Mouse (Mus musculus) liver, embryonic 15.5 days (tissue): ENCODE results near the gene Hoxa9. TPM values are rescaled to one million over a fixed set of nuclear protein-coding genes. Genes with fewer than 3 reads are reported as not detected.

Experiments used
- ATAC-seq: fragments of 200-750 bp; cut with Nextera tagmentation; 2 replicates; pipeline ENCODE4 v1.8.0; 2017; ENCODE audit warnings: moderate number of reproducible peaks, mild to moderate bottlenecking, moderate library complexity; ENCODE audit not compliant: insufficient read depth
- H3K27ac ChIP-seq: fragments of 300-500 bp; sonication (generic); replicated peaks from 2 replicates; pipeline ENCODE4 v1.5.1; 2015; ENCODE audit warnings: mild to moderate bottlenecking, inconsistent platforms
- H3K27me3 ChIP-seq: fragments of 300-500 bp; sonication (generic); 2 replicates; pipeline ENCODE4 v1.6.1; 2015; ENCODE audit warnings: mild to moderate bottlenecking, inconsistent platforms
- H3K36me3 ChIP-seq: fragments of 300-500 bp; sonication (generic); replicated peaks from 2 replicates; pipeline ENCODE4 v1.6.1; 2015; ENCODE audit warnings: moderate library complexity, mild to moderate bottlenecking, inconsistent platforms
- H3K4me1 ChIP-seq: fragments of 300-500 bp; sonication (generic); replicated peaks from 2 replicates; pipeline ENCODE4 v1.6.1; 2015; ENCODE audit warnings: inconsistent platforms
- H3K4me2 ChIP-seq: fragments of 300-500 bp; sonication (generic); 2 replicates; pipeline ENCODE4 v1.6.1; 2015; ENCODE audit warnings: moderate library complexity, mild to moderate bottlenecking, inconsistent platforms
- H3K4me3 ChIP-seq: fragments of 300-500 bp; sonication (generic); replicated peaks from 2 replicates; pipeline ENCODE4 v1.5.1; 2015; ENCODE audit warnings: mild to moderate bottlenecking, inconsistent platforms
- H3K9ac ChIP-seq: fragments of 300-500 bp; sonication (generic); 2 replicates; pipeline ENCODE4 v1.6.1; 2015; ENCODE audit warnings: moderate library complexity, mild to moderate bottlenecking, inconsistent platforms
- H3K9me3 ChIP-seq: fragments of 300-500 bp; sonication (generic); replicated peaks from 2 replicates; pipeline ENCODE4 v1.6.1; 2016; ENCODE audit warnings: inconsistent platforms
- WGBS: fragments of 180-500 bp; shearing (Covaris S2); methylation state at CpG from one replicate; pipeline ENCODE4 v1.1.7; 2015; ENCODE audit warnings: mixed read lengths; ENCODE audit not compliant: insufficient replicate concordance; 5-methylcytosine and 5-hydroxymethylcytosine counted together
- polyA plus RNA-seq: library from polyadenylated mRNA; unstranded; fragments of >200 nt; fragmentation: Nextera tagmentation; extraction: Ambion mirVana; gene quantifications from 2 replicates; pipeline ENCODE4 v1.2.1, GENCODE M21; 2015

Hoxa9 gene
- polyA plus RNA-seq, 1 experiment from 2014 or later, result 0.43 TPM

- no peaks in the 10 kb centered on the region for H3K9me3 ChIP-seq
- ATAC-seq, result no peak
- peaks cover 100% of the 10 kb centered on the region for H3K27me3 ChIP-seq
- no peak overlapping the region for H3K4me2 ChIP-seq
- 2% methylated on average over 27 of the region's 27 CpGs for WGBS
- no peak overlapping the region for H3K27ac ChIP-seq
- H3K4me3 ChIP-seq, result no peak overlapping the region
- no peaks in the 10 kb centered on the region for H3K4me1 ChIP-seq
- no peaks in the 10 kb centered on the region for H3K36me3 ChIP-seq
- no peak overlapping the region for H3K9ac ChIP-seq
These were observed 17.9 kb upstream of the Hoxa9 start for GRCm38 (mm10) chr6:52248638-52249414.

GRCm38 (mm10) chr6:52247766-52248637 lies 17.1 kb upstream of the Hoxa9 start:
- peaks cover 100% of the 10 kb centered on the region for H3K27me3 ChIP-seq
- H3K4me1 ChIP-seq, result no peaks in the 10 kb centered on the region
- H3K36me3 ChIP-seq, result no peaks in the 10 kb centered on the region
- H3K9me3 ChIP-seq, result no peaks in the 10 kb centered on the region
- ATAC-seq, result no peak
- no peak overlapping the region for H3K9ac ChIP-seq
- no peak overlapping the region for H3K4me3 ChIP-seq
- H3K4me2 ChIP-seq, result no peak overlapping the region
- WGBS, result 2% methylated on average over 23 of the region's 23 CpGs
- H3K27ac ChIP-seq, result no peak overlapping the region

- Histone ChIP-seq H3K4me2 (no peak overlapping the region), H3K9me3 (no peaks in the 10 kb centered on the region), H3K4me3 (no peak overlapping the region), H3K27me3 (peaks cover 100% of the 10 kb centered on the region), H3K4me1 (no peaks in the 10 kb centered on the region), H3K9ac (no peak overlapping the region), H3K36me3 (no peaks in the 10 kb centered on the region), H3K27ac (no peak overlapping the region)
- 0% methylated on average over 3 of the region's 3 CpGs for WGBS
- no peak for ATAC-seq
These were observed 16.0 kb upstream of the Hoxa9 start for GRCm38 (mm10) chr6:52246916-52247315.

- Histone ChIP-seq H3K9ac (no peak overlapping the region), H3K4me1 (no peaks in the 10 kb centered on the region), H3K27ac (no peak overlapping the region), H3K9me3 (no peaks in the 10 kb centered on the region), H3K27me3 (peaks cover 100% of the 10 kb centered on the region), H3K4me3 (no peak overlapping the region), H3K4me2 (no peak overlapping the region), H3K36me3 (no peaks in the 10 kb centered on the region)
- 2% methylated on average over 26 of the region's 26 CpGs for WGBS
- no peak for ATAC-seq
These were observed 15.5 kb upstream of the Hoxa9 start for GRCm38 (mm10) chr6:52246403-52246803.

- no peaks in the 10 kb centered on the region for H3K36me3 ChIP-seq
- H3K4me3 ChIP-seq, result no peak within 1 kb of the TSS
- no peak within 1 kb of the TSS for H3K4me2 ChIP-seq
- no peaks in the 10 kb centered on the region for H3K9me3 ChIP-seq
- H3K27me3 ChIP-seq, result peaks cover 100% of the 10 kb centered on the region
- no peak within 1 kb of the TSS for H3K27ac ChIP-seq
- WGBS, result under 1% methylated on average over 20 of the region's 20 CpGs
- no peak within 1 kb of the TSS for H3K9ac ChIP-seq
- no peaks in the 10 kb centered on the region for H3K4me1 ChIP-seq
- ATAC-seq, result no peak
These were observed 14.9 kb upstream of the Hoxa9 start, which contains the start of gene Hoxa11 for GRCm38 (mm10) chr6:52245757-52246142. Gene Hoxa11, minus strand, starts transcription at chr6:52245810.

GRCm38 (mm10) chr6:52245040-52245756 lies 14.3 kb upstream of the Hoxa9 start:
- Histone ChIP-seq H3K4me3 (no peak overlapping the region), H3K36me3 (no peaks in the 10 kb centered on the region), H3K4me2 (no peak overlapping the region)

GRCm38 (mm10) chr6:52244471-52245039 lies 13.7 kb upstream of the Hoxa9 start:
- Histone ChIP-seq H3K4me2 (no peak overlapping the region), H3K9ac (no peak overlapping the region)

More at GRCm38 (mm10) chr6:52245040-52245756, 14.3 kb upstream of the Hoxa9 start:
- H3K27ac ChIP-seq, result no peak overlapping the region
- H3K9ac ChIP-seq, result no peak overlapping the region
- 1% methylated on average over 70 of the region's 71 CpGs for WGBS
- no peaks in the 10 kb centered on the region for H3K9me3 ChIP-seq
- ATAC-seq, result no peak
- peaks cover 100% of the 10 kb centered on the region for H3K27me3 ChIP-seq
- no peaks in the 10 kb centered on the region for H3K4me1 ChIP-seq

GRCm38 (mm10) chr6:52243681-52244121 lies 12.8 kb upstream of the Hoxa9 start:
- Histone ChIP-seq H3K9ac (no peak overlapping the region), H3K4me1 (no peaks in the 10 kb centered on the region), H3K27me3 (peaks cover 100% of the 10 kb centered on the region), H3K9me3 (no peaks in the 10 kb centered on the region), H3K4me2 (no peak overlapping the region), H3K36me3 (no peaks in the 10 kb centered on the region), H3K4me3 (no peak overlapping the region), H3K27ac (no peak overlapping the region)
- under 1% methylated on average over 12 of the region's 12 CpGs for WGBS
- ATAC-seq, result no peak

More at GRCm38 (mm10) chr6:52244471-52245039, 13.7 kb upstream of the Hoxa9 start:
- no peak for ATAC-seq
- Histone ChIP-seq H3K36me3 (no peaks in the 10 kb centered on the region), H3K27me3 (peaks cover 100% of the 10 kb centered on the region), H3K9me3 (no peaks in the 10 kb centered on the region), H3K27ac (no peak overlapping the region), H3K4me1 (no peaks in the 10 kb centered on the region), H3K4me3 (no peak overlapping the region)
- WGBS, result 3% methylated on average over 23 of the region's 23 CpGs

- Histone ChIP-seq H3K4me3 (no peak overlapping the region), H3K4me1 (no peaks in the 10 kb centered on the region), H3K9me3 (no peaks in the 10 kb centered on the region), H3K27me3 (peaks cover 100% of the 10 kb centered on the region), H3K4me2 (no peak overlapping the region), H3K36me3 (no peaks in the 10 kb centered on the region), H3K9ac (no peak overlapping the region), H3K27ac (no peak overlapping the region)
- WGBS, result 6% methylated on average over 4 of the region's 4 CpGs
- no peak for ATAC-seq
These were observed 12.0 kb upstream of the Hoxa9 start for GRCm38 (mm10) chr6:52242801-52243332.

GRCm38 (mm10) chr6:52241001-52241621 lies 10.2 kb upstream of the Hoxa9 start:
- WGBS, result 3% methylated on average over 9 of the region's 9 CpGs
- Histone ChIP-seq H3K9me3 (no peaks in the 10 kb centered on the region), H3K4me3 (no peak overlapping the region), H3K36me3 (no peaks in the 10 kb centered on the region), H3K4me2 (no peak overlapping the region), H3K4me1 (no peaks in the 10 kb centered on the region), H3K9ac (no peak overlapping the region), H3K27ac (no peak overlapping the region), H3K27me3 (peaks cover 100% of the 10 kb centered on the region)
- no peak for ATAC-seq
